Mouse (Mus musculus): ENCODE results near the gene Ddc. TPM values are rescaled to one million over a fixed set of nuclear protein-coding genes. Genes with fewer than 3 reads are reported as not detected.
A peak's percentile ranks its signal among the peaks of the same experiment; 100 is the strongest.

Gene Ddc
- polyA plus RNA-seq, 1 experiment from 2014 or later, result 15.4 TPM

DNA sequence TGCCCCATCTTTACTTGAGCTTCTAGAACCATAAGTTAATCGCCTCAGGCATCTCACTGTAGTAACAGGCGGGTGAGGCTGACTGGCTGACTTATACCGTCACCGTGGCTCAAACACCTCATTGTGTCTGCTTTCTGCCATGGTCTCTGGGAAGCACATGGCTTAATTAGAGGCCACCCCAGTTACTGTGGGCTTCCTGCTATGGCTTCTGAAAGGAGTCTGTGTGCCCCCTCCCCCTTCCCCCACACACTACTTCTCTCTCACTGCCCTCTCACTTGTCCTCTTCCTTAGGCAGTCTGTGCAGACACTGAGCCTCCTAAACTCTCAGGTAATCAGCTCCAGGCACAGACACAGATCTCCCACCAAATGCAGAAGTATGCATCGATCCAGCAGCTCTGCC is 69.7 kb downstream of the Ddc start:
- 28% methylated on average over 5 of the region's 5 CpGs for WGBS

GRCm38 (mm10) chr11:11826475-11826874 is 71.5 kb downstream of the Ddc start:
- Histone ChIP-seq H3K4me1 (peaks cover 77% of the 10 kb centered on the region), H3K27me3 (no peaks in the 10 kb centered on the region), H3K27ac (peak overlapping the region; percentile 92), H3K4me3 (no peak overlapping the region), H3K9ac (no peak overlapping the region), H3K4me2 (no peak overlapping the region), H3K9me3 (no peaks in the 10 kb centered on the region), H3K36me3 (no peaks in the 10 kb centered on the region)
- ATAC-seq (ENCODE audit: borderline replicate concordance, extremely low read depth, low FRiP score, low TSS enrichment), result no peak

More for the DNA sequence above, 69.7 kb downstream of the Ddc start:
- Histone ChIP-seq H3K36me3 (no peaks in the 10 kb centered on the region), H3K4me1 (peaks cover 79% of the 10 kb centered on the region), H3K27ac (peak overlapping the region; percentile 96), H3K9ac (0 out of 2 replicates have a peak overlapping the region, but pooled peaks have one; percentile 5), H3K4me2 (peak overlapping the region; percentile 35), H3K9me3 (no peaks in the 10 kb centered on the region), H3K4me3 (no peak overlapping the region), H3K27me3 (no peaks in the 10 kb centered on the region)
- ATAC-seq (ENCODE audit: borderline replicate concordance, extremely low read depth, low FRiP score, low TSS enrichment), result no peak

GRCm38 (mm10) chr11:11825670-11826069 is 72.3 kb downstream of the Ddc start:
- WGBS, result 69% methylated on average over 6 of the region's 6 CpGs
- H3K4me3 ChIP-seq, result no peak overlapping the region
- H3K27ac ChIP-seq, result peak overlapping the region; percentile 92
- H3K4me1 ChIP-seq, result peaks cover 78% of the 10 kb centered on the region
- no peaks in the 10 kb centered on the region for H3K27me3 ChIP-seq
- H3K4me2 ChIP-seq, result no peak overlapping the region
- no peak for ATAC-seq (ENCODE audit: borderline replicate concordance, extremely low read depth, low FRiP score, low TSS enrichment)
- H3K36me3 ChIP-seq, result no peaks in the 10 kb centered on the region
- no peaks in the 10 kb centered on the region for H3K9me3 ChIP-seq
- H3K9ac ChIP-seq, result no peak overlapping the region

DNA sequence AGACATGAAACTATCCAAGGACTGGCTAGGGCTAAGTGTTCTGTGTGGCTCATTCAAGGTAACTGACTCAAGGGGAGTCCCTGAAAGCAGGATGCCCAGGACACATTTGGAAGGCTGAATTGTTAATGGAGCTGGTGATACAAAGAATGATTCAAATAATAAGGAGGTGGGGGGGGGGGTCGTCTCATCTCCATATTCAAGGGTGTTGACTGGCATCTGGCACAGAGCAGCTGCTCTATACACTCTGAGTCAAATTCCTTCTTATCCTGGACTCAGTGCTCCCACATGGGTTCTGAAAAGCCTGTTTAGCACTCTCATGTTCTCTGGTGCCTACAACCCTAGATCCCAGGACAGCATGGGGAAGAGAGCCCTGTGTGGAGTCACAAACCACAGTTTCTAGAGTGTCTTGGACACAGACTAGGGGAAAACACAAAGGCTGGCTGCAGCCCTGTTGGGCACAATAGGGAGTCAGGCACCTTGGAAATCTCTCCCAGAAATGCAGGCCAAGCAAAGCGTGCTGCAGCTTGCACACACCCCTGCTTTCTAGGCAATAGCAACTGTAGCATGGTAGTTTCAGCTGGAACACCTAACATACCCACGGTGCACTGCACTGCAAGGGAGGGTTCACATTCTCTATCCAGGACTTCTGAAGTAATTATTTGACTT is 72.8 kb downstream of the Ddc start:
- H3K9me3 ChIP-seq, result no peaks in the 10 kb centered on the region
- ATAC-seq (ENCODE audit: borderline replicate concordance, extremely low read depth, low FRiP score, low TSS enrichment), result no peak
- peak overlapping the region; percentile 92 for H3K27ac ChIP-seq
- H3K4me3 ChIP-seq, result no peak overlapping the region
- no peak overlapping the region for H3K4me2 ChIP-seq
- H3K4me1 ChIP-seq, result peaks cover 76% of the 10 kb centered on the region
- no peaks in the 10 kb centered on the region for H3K27me3 ChIP-seq
- no peak overlapping the region for H3K9ac ChIP-seq
- WGBS, result 58% methylated on average over 3 of the region's 3 CpGs
- H3K36me3 ChIP-seq, result no peaks in the 10 kb centered on the region

DNA sequence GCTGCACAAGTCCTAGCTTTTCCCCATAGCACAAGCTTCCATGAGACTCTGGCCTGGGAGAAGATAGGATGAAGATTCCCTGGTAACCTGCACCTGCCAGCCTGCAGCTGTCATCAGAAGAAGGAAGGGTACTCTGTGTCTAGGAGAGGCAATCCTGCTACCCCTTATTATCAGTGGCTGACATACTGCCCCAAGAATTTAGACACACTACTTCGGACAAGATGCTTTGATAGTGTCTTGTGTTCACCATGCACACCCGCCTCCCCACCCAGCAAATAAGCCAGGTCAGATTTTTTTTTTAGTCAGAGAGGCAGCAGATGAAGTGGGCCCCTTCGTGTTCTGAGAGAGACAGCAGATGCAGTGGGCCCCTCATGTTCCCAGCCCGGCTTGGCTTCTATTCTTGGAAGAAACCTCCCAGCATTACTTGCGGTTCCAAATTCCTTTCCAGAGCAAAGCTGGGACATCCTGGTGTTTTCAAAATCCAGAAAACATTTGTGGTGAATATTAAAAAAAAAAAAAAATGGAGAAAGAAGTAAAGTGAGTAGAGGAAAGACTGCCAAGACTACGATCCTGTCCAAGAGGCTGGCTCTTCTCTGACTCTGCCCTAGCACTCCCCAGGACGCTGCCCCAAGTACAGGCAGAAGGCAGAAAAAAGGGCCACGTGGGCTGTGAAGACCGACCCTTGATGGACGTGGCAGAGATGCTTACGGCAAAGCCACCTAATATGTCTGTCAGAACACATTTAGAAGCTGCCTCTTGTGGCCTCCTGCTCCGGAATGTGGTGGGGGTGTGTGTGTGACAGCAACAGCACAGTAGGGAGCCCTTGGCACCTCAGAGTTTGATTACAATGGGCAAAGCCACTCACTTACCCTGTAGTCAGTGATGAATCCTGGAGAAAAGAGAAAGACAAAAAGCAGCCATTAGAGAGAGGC is 73.7 kb downstream of the Ddc start:
- H3K27ac ChIP-seq, result peak overlapping the region; percentile 92
- H3K4me1 ChIP-seq, result peaks cover 68% of the 10 kb centered on the region
- H3K36me3 ChIP-seq, result no peaks in the 10 kb centered on the region
- H3K4me3 ChIP-seq, result no peak overlapping the region
- no peaks in the 10 kb centered on the region for H3K9me3 ChIP-seq
- H3K9ac ChIP-seq, result 0 out of 2 replicates have a peak overlapping the region, but pooled peaks have one; percentile 3
- 22% methylated on average over 12 of the region's 12 CpGs for WGBS
- H3K4me2 ChIP-seq, result no peak overlapping the region
- ATAC-seq (ENCODE audit: borderline replicate concordance, extremely low read depth, low FRiP score, low TSS enrichment), result no peak
- H3K27me3 ChIP-seq, result no peaks in the 10 kb centered on the region

- peak overlapping the region; percentile 10; the same call in 1 of the 2 replicates for H3K9ac ChIP-seq
- H3K27ac ChIP-seq, result peak overlapping the region; percentile 92
- no peak overlapping the region for H3K4me2 ChIP-seq
- no peaks in the 10 kb centered on the region for H3K27me3 ChIP-seq
- 9% methylated on average over 20 of the region's 20 CpGs for WGBS
- no peaks in the 10 kb centered on the region for H3K36me3 ChIP-seq
- H3K4me1 ChIP-seq, result peaks cover 54% of the 10 kb centered on the region
- peak; percentile 12; the same call in 1 of the 2 replicates for ATAC-seq (ENCODE audit: borderline replicate concordance, extremely low read depth, low FRiP score, low TSS enrichment)
- no peak overlapping the region for H3K4me3 ChIP-seq
- no peaks in the 10 kb centered on the region for H3K9me3 ChIP-seq
Measured at GRCm38 (mm10) chr11:11822181-11823095, 75.5 kb downstream of the Ddc start.

- Histone ChIP-seq H3K27ac (peak overlapping the region; percentile 92), H3K36me3 (no peaks in the 10 kb centered on the region), H3K9me3 (no peaks in the 10 kb centered on the region), H3K9ac (peak overlapping the region; percentile 10; the same call in 1 of the 2 replicates), H3K4me1 (peaks cover 54% of the 10 kb centered on the region), H3K4me2 (no peak overlapping the region), H3K4me3 (no peak overlapping the region), H3K27me3 (no peaks in the 10 kb centered on the region)
- peak; percentile 82 for ATAC-seq (ENCODE audit: borderline replicate concordance, extremely low read depth, low FRiP score, low TSS enrichment)
- WGBS, result 9% methylated on average over 12 of the region's 16 CpGs
Measured at GRCm38 (mm10) chr11:11821387-11821975, 76.5 kb downstream of the Ddc start.

- no peaks in the 10 kb centered on the region for H3K36me3 ChIP-seq
- no peak overlapping the region for H3K4me2 ChIP-seq
- no peaks in the 10 kb centered on the region for H3K9me3 ChIP-seq
- H3K4me3 ChIP-seq, result no peak overlapping the region
- H3K27me3 ChIP-seq, result no peaks in the 10 kb centered on the region
- H3K4me1 ChIP-seq, result peaks cover 49% of the 10 kb centered on the region
- H3K9ac ChIP-seq, result no peak overlapping the region
- ATAC-seq (ENCODE audit: borderline replicate concordance, extremely low read depth, low FRiP score, low TSS enrichment), result no peak
- H3K27ac ChIP-seq, result peak overlapping the region; percentile 92
- WGBS, result 37% methylated on average over 3 of the region's 3 CpGs
Measured at GRCm38 (mm10) chr11:11820737-11821136, 77.2 kb downstream of the Ddc start.

DNA sequence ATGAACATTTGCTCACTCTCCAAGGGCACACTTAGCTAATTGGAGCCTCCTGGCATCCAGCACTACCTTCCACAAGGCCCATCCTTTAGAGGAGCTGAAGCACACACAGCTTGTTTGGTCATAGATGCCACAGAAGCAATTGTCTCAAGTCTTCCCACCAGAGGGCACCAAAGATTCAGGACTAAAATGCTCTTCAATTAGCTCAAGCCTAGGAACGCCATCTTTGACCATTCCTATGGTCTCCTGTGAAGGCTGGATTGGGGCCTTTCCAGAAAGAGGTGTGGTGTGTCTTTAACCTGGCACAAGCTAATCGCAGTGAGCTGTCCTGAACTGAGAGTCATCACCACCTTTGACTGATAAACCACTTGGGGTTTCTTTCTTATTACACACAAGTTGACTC is 77.7 kb downstream of the Ddc start:
- H3K36me3 ChIP-seq, result no peaks in the 10 kb centered on the region
- WGBS, result 3% methylated on average over 2 of the region's 2 CpGs
- no peak overlapping the region for H3K4me3 ChIP-seq
- H3K9me3 ChIP-seq, result no peaks in the 10 kb centered on the region
- peak overlapping the region; percentile 92 for H3K27ac ChIP-seq
- H3K4me1 ChIP-seq, result peaks cover 45% of the 10 kb centered on the region
- peak; percentile 29; the same call in 1 of the 2 replicates for ATAC-seq (ENCODE audit: borderline replicate concordance, extremely low read depth, low FRiP score, low TSS enrichment)
- H3K4me2 ChIP-seq, result no peak overlapping the region
- H3K27me3 ChIP-seq, result no peaks in the 10 kb centered on the region
- H3K9ac ChIP-seq, result no peak overlapping the region

DNA sequence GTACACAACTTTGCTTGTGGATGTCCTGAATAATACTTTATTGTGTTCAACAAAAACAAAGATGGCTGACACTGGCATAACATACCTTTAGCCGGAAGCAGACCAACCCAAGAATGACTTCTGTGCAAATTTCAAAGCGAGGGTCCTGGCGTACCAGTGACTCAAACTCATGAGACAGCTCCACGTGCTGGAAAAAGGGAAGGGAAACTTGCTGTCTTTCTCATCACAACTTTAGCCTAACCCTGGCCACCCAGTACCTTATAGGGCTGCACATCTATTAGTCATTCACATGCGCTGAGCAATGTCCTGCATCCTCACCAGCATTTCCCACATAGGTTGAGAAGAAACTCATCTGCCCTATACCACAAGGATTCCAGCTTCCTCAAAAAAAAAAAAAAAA is 78.7 kb downstream of the Ddc start:
- WGBS, result 93% methylated on average over 5 of the region's 5 CpGs
- no peaks in the 10 kb centered on the region for H3K9me3 ChIP-seq
- H3K36me3 ChIP-seq, result no peaks in the 10 kb centered on the region
- H3K4me3 ChIP-seq, result no peak overlapping the region
- H3K4me2 ChIP-seq, result no peak overlapping the region
- H3K27me3 ChIP-seq, result no peaks in the 10 kb centered on the region
- H3K27ac ChIP-seq, result no peak overlapping the region
- H3K9ac ChIP-seq, result no peak overlapping the region
- no peak for ATAC-seq (ENCODE audit: borderline replicate concordance, extremely low read depth, low FRiP score, low TSS enrichment)
- H3K4me1 ChIP-seq, result peaks cover 34% of the 10 kb centered on the region

DNA sequence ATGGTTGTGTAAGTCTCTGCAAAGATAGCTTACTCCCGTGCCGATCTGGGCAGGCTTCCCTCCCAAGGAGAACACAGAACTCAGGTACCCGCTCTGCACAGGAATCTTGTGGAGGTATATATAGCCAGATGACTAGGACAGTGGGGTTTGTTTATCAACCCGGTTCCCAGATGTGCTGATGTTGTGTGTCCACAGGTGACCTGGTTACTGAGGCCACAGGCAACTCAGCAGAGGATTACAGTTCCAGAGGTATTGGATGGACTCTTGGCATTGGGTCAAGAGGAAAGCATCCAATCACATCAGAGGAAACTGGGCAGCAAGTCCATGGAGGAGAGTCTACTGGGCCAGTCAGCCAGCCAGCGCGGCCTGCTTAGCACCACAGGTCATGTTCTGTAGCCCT is 79.1 kb downstream of the Ddc start:
- Histone ChIP-seq H3K27me3 (no peaks in the 10 kb centered on the region), H3K4me3 (no peak overlapping the region), H3K36me3 (no peaks in the 10 kb centered on the region), H3K4me2 (no peak overlapping the region), H3K9ac (no peak overlapping the region), H3K4me1 (peaks cover 30% of the 10 kb centered on the region), H3K27ac (no peak overlapping the region), H3K9me3 (no peaks in the 10 kb centered on the region)
- 86% methylated on average over 6 of the region's 6 CpGs for WGBS
- ATAC-seq (ENCODE audit: borderline replicate concordance, extremely low read depth, low FRiP score, low TSS enrichment), result no peak

Measured in lung, embryonic 15.5 days (tissue).